Mouse (Mus musculus) olfactory bulb, adult 2 months (tissue): ENCODE measurements around the gene Hnrnpa0.

Experiments used
- CTCF ChIP-seq: fragments of 200-500 bp; IDR thresholded peaks from 2 replicates; pipeline ENCODE4 v1.5.1; 2012; ENCODE audit warnings: low read depth, mild to moderate bottlenecking, low read length, moderate library complexity; ENCODE audit not compliant: insufficient read depth
- POLR2A ChIP-seq: fragments of 200-500 bp; IDR thresholded peaks from 2 replicates; pipeline ENCODE4 v1.6.1; 2012; ENCODE audit warnings: mild to moderate bottlenecking, low read depth, low read length, moderate library complexity; ENCODE audit not compliant: insufficient read depth

DNA sequence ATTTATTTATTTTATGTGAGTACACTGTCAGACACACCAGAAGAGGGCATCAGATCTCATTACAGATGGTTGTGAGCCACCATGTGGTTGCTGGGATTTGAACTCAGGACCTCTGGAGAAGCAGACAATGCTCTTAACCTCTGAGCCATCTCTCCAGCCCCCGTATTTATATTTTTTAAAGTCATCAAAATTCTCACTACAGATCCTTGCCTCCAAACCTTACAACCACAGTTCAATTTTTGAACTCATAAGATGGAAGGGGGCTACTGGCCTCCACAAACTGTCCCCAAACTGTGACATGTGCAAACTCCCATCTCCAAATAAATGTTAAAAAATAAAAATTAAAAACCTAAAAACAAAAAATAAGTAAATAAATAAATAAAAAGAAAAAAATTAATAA is 19.4 kb upstream of the Hnrnpa0 start:
- TF ChIP-seq POLR2A (no peak), CTCF (no peak)
